Mouse (Mus musculus) MEL-GATA-1-ER (cell line): ENCODE data around the gene Telo2.

Source experiments
- DNase-seq: peaks from one replicate; pipeline ENCODE4 v3.0.0-alpha.2; 2012; ENCODE audit warnings: low read depth; ENCODE audit errors: extremely low read depth

The Telo2 gene

GRCm38 (mm10) chr17:25057041-25057440, 58.7 kb downstream of the Telo2 start:
- DNase-seq, result no peak

- DNase-seq, result no peak
Measured at GRCm38 (mm10) chr17:25053274-25053673, 62.5 kb downstream of the Telo2 start.
